Mouse (Mus musculus): ENCODE measurements around the gene Unc93b1. TPM values are rescaled to one million over a fixed set of nuclear protein-coding genes. Genes with fewer than 3 reads are reported as not detected.

Gene Unc93b1
- polyA plus RNA-seq, 1 experiment from 2014 or later: 5.9 TPM

DNA sequence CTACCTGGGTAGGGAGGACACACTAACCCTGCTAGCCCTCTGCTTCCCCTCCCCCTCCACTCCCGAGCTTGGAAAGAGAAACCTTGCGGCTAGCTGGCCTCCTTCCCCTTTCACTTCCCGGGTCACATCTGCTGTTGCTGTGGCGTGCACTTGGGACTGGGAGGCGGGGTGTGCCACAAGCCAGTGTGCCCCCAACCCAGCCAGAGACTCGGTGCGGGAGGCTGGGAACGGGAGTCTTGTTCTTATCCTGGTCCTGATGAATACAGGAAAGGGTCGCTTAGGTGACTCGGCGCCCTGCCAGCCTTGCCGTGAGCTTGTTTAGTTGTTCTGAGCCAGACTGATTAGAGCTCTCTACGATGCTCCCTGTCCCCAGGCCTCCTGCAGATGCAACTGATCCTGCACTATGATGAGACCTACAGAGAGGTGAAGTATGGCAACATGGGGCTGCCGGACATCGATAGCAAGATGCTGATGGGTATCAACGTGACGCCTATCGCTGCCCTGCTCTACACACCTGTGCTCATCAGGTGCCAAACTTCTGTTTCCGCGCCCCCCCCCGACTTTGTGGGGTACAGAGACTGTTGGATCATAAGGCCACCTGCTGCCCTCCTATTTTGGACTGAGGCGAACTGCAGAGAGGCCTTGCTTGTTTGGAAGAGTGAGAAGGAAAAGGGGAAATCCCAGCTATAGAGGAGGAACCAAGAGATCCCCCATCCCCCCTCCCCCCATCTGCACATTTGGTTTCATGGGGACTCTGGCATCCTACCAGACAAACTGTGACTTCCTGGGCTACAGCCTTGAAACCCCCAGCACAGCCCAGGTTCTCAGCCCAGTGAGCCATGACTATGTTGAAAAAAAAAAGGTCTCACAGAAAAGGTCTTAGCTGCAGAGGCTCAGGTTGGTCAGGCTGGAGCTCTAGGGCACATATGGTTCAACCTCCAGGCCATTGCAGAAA, 1.2 kb downstream of the Unc93b1 start:
- H3K4me1 ChIP-seq (ENCODE audit: control insufficient read depth, insufficient read depth, low read length): peaks cover 8% of the 10 kb centered on the region
- peak overlapping the region; percentile 48 for H3K9ac ChIP-seq (ENCODE audit: low read length)
- DNase-seq (ENCODE audit: low spot score, missing footprints): peak; percentile 95
- H3K4me2 ChIP-seq: peak overlapping the region; percentile 67
- H3K4me3 ChIP-seq (ENCODE audit: low read depth, low read length): peak overlapping the region; percentile 35
- 0 out of 2 replicates have a peak, but pooled peaks have one; percentile 27 for ATAC-seq (ENCODE audit: low FRiP score)
- H3K36me3 ChIP-seq (ENCODE audit: control insufficient read depth, insufficient read depth, low read length): no peaks in the 10 kb centered on the region
- no peaks in the 10 kb centered on the region for H3K9me3 ChIP-seq (ENCODE audit: control insufficient read depth, low read length)
- 10% methylated on average over 22 of the region's 22 CpGs for WGBS
- H3K27me3 ChIP-seq (ENCODE audit: control insufficient read depth, insufficient read depth, low read length): no peaks in the 10 kb centered on the region; the same call in 1 of the 2 replicates
- no peak overlapping the region for H3K27ac ChIP-seq (ENCODE audit: low read depth, low read length)

DNA sequence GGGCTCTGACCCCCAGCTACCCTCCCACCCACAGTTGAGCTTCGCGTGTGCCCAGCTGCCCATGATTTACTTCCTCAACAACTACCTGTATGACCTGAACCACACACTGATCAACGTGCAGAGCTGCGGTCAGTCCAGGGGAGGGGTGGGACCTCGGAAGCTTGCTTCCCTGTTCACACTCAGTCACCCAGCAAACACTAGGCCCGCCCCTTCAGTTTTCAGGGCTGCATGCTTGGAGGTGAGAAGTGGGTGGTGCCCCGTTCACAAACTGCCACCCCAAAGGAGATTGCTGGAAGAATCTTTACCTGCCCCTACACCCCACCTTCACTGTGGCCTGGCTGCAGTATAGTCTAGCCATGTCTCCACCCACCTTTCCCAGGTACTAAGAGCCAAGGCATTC, 7.3 kb downstream of the Unc93b1 start:
- Histone ChIP-seq H3K4me2 (no peak overlapping the region), H3K27ac (ENCODE audit: low read depth, low read length) (no peak overlapping the region), H3K9ac (ENCODE audit: low read length) (no peak overlapping the region), H3K9me3 (ENCODE audit: control insufficient read depth, low read length) (no peaks in the 10 kb centered on the region), H3K4me1 (ENCODE audit: control insufficient read depth, insufficient read depth, low read length) (0 out of 2 replicates have a peak, but pooled peaks cover 2% of the 10 kb centered on the region), H3K4me3 (ENCODE audit: low read depth, low read length) (no peak overlapping the region), H3K36me3 (ENCODE audit: control insufficient read depth, insufficient read depth, low read length) (no peaks in the 10 kb centered on the region), H3K27me3 (ENCODE audit: control insufficient read depth, insufficient read depth, low read length) (no peaks in the 10 kb centered on the region)
- no peak for ATAC-seq (ENCODE audit: low FRiP score)
- WGBS: 82% methylated on average over 7 of the region's 7 CpGs
- DNase-seq (ENCODE audit: low spot score, missing footprints): no peak

DNA sequence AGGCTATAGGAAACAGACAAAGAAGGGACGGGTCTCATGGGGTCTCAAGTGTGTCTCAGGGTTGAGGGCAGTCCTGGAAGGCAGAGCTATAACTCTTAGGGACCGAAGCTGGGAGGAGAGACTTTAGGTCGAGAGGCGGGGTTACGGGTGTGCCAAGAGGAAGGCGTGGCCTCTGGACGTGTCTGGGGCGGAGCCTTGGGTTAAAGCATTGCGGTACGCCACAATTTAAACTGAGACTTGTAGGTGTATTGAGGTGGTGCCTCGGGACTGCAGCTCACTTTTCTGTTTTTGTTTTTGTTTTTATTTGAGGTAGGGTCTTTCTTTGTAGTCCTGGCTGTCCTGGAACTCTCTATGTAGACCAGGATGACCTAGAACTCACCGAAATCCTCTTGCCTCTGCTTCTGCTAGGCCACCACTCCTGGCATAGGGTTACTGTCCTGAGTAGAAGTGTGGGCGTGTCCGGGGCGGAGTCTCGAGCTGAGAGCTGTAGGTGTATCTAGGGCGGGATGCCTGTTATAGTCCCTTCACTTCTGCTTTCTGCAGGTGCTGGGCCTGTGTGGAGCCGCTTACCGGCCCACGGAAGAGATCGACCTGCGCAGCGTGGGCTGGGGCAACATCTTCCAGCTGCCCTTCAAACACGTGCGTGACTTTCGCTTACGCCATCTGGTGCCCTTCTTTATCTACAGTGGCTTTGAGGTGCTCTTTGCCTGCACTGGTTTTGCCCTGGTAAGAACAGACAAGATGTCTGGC, 8.2 kb downstream of the Unc93b1 start:
- Histone ChIP-seq H3K27ac (ENCODE audit: low read depth, low read length) (no peak overlapping the region), H3K4me1 (ENCODE audit: control insufficient read depth, insufficient read depth, low read length) (0 out of 2 replicates have a peak, but pooled peaks cover 2% of the 10 kb centered on the region), H3K4me3 (ENCODE audit: low read depth, low read length) (no peak overlapping the region), H3K27me3 (ENCODE audit: control insufficient read depth, insufficient read depth, low read length) (no peaks in the 10 kb centered on the region), H3K36me3 (ENCODE audit: control insufficient read depth, insufficient read depth, low read length) (no peaks in the 10 kb centered on the region), H3K4me2 (no peak overlapping the region), H3K9me3 (ENCODE audit: control insufficient read depth, low read length) (no peaks in the 10 kb centered on the region), H3K9ac (ENCODE audit: low read length) (no peak overlapping the region)
- WGBS: 23% methylated on average over 27 of the region's 27 CpGs
- DNase-seq (ENCODE audit: low spot score, missing footprints): no peak
- no peak for ATAC-seq (ENCODE audit: low FRiP score)

- 31% methylated on average over 10 of the region's 10 CpGs for WGBS
- no peak for DNase-seq (ENCODE audit: low spot score, missing footprints)
- H3K9me3 ChIP-seq (ENCODE audit: control insufficient read depth, low read length): no peaks in the 10 kb centered on the region
- H3K4me3 ChIP-seq (ENCODE audit: low read depth, low read length): no peak overlapping the region
- H3K4me2 ChIP-seq: no peak overlapping the region
- no peak overlapping the region for H3K9ac ChIP-seq (ENCODE audit: low read length)
- H3K27me3 ChIP-seq (ENCODE audit: control insufficient read depth, insufficient read depth, low read length): no peaks in the 10 kb centered on the region
- no peaks in the 10 kb centered on the region for H3K36me3 ChIP-seq (ENCODE audit: control insufficient read depth, insufficient read depth, low read length)
- no peak for ATAC-seq (ENCODE audit: low FRiP score)
- 0 out of 2 replicates have a peak, but pooled peaks cover 2% of the 10 kb centered on the region for H3K4me1 ChIP-seq (ENCODE audit: control insufficient read depth, insufficient read depth, low read length)
- H3K27ac ChIP-seq (ENCODE audit: low read depth, low read length): no peak overlapping the region
Measured at GRCm38 (mm10) chr19:3945872-3946564, 11.0 kb downstream of the Unc93b1 start.

GRCm38 (mm10) chr19:3946715-3947114, 11.7 kb downstream of the Unc93b1 start:
- Histone ChIP-seq H3K4me3 (ENCODE audit: low read depth, low read length) (no peak overlapping the region), H3K27ac (ENCODE audit: low read depth, low read length) (no peak overlapping the region), H3K9me3 (ENCODE audit: control insufficient read depth, low read length) (no peaks in the 10 kb centered on the region), H3K27me3 (ENCODE audit: control insufficient read depth, insufficient read depth, low read length) (no peaks in the 10 kb centered on the region), H3K9ac (ENCODE audit: low read length) (no peak overlapping the region), H3K4me1 (ENCODE audit: control insufficient read depth, insufficient read depth, low read length) (0 out of 2 replicates have a peak, but pooled peaks cover 2% of the 10 kb centered on the region), H3K36me3 (ENCODE audit: control insufficient read depth, insufficient read depth, low read length) (no peaks in the 10 kb centered on the region), H3K4me2 (no peak overlapping the region)
- ATAC-seq (ENCODE audit: low FRiP score) (peak; percentile 57; the same call in 1 of the 2 replicates), DNase-seq (ENCODE audit: low spot score, missing footprints) (peak; percentile 93)
- WGBS: 13% methylated on average over 2 of the region's 2 CpGs

DNA sequence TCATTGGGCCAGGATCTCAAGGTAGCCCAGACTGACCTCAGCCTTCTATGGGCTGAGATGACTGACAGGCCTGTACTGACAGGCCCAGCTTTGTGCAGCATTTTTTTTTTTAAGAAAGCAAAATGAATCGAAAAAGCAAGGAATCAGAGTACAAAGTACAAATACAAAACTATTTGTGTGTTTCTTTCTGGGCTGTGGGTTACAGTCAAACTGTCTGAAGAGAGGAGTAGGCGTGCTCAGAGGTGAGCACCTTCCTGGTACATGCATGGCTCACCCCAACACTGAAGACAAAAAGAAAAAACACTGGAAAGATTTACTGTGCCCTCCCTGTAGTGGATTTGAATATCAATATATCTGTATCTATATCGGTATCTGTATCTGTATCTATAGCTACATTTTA, 12.8 kb downstream of the Unc93b1 start:
- Histone ChIP-seq H3K4me3 (ENCODE audit: low read depth, low read length) (no peak overlapping the region), H3K9me3 (ENCODE audit: control insufficient read depth, low read length) (no peaks in the 10 kb centered on the region), H3K4me2 (no peak overlapping the region), H3K4me1 (ENCODE audit: control insufficient read depth, insufficient read depth, low read length) (0 out of 2 replicates have a peak, but pooled peaks cover 2% of the 10 kb centered on the region), H3K27me3 (ENCODE audit: control insufficient read depth, insufficient read depth, low read length) (no peaks in the 10 kb centered on the region), H3K27ac (ENCODE audit: low read depth, low read length) (no peak overlapping the region), H3K9ac (ENCODE audit: low read length) (no peak overlapping the region), H3K36me3 (ENCODE audit: control insufficient read depth, insufficient read depth, low read length) (no peaks in the 10 kb centered on the region)
- DNase-seq (ENCODE audit: low spot score, missing footprints) (no peak), ATAC-seq (ENCODE audit: low FRiP score) (no peak)
- 83% methylated on average over 3 of the region's 3 CpGs for WGBS

GRCm38 (mm10) chr19:3948546-3948945, 13.6 kb downstream of the Unc93b1 start:
- 67% methylated on average over 14 of the region's 14 CpGs for WGBS
- no peak for DNase-seq (ENCODE audit: low spot score, missing footprints)

GRCm38 (mm10) chr19:3950331-3950730, 15.3 kb downstream of the Unc93b1 start:
- no peaks in the 10 kb centered on the region for H3K36me3 ChIP-seq (ENCODE audit: control insufficient read depth, insufficient read depth, low read length)
- H3K4me2 ChIP-seq: no peak overlapping the region
- 78% methylated on average over 3 of the region's 3 CpGs for WGBS
- ATAC-seq (ENCODE audit: low FRiP score) (no peak), DNase-seq (ENCODE audit: low spot score, missing footprints) (no peak)
- H3K9me3 ChIP-seq (ENCODE audit: control insufficient read depth, low read length): no peaks in the 10 kb centered on the region
- H3K4me3 ChIP-seq (ENCODE audit: low read depth, low read length): no peak overlapping the region
- no peak overlapping the region for H3K9ac ChIP-seq (ENCODE audit: low read length)
- no peak overlapping the region for H3K27ac ChIP-seq (ENCODE audit: low read depth, low read length)
- no peaks in the 10 kb centered on the region for H3K4me1 ChIP-seq (ENCODE audit: control insufficient read depth, insufficient read depth, low read length)
- H3K27me3 ChIP-seq (ENCODE audit: control insufficient read depth, insufficient read depth, low read length): no peaks in the 10 kb centered on the region

More at GRCm38 (mm10) chr19:3948546-3948945, 13.6 kb downstream of the Unc93b1 start:
- Histone ChIP-seq H3K36me3 (ENCODE audit: control insufficient read depth, insufficient read depth, low read length) (no peaks in the 10 kb centered on the region), H3K9ac (ENCODE audit: low read length) (no peak overlapping the region), H3K4me1 (ENCODE audit: control insufficient read depth, insufficient read depth, low read length) (no peaks in the 10 kb centered on the region), H3K27ac (ENCODE audit: low read depth, low read length) (no peak overlapping the region), H3K4me3 (ENCODE audit: low read depth, low read length) (no peak overlapping the region), H3K9me3 (ENCODE audit: control insufficient read depth, low read length) (no peaks in the 10 kb centered on the region), H3K4me2 (no peak overlapping the region), H3K27me3 (ENCODE audit: control insufficient read depth, insufficient read depth, low read length) (no peaks in the 10 kb centered on the region)
- no peak for ATAC-seq (ENCODE audit: low FRiP score)
